Mouse (Mus musculus) c-Kit-negative CD71-positive TER-119-positive erythroid progenitor cells, embryonic 14.5 days (primary cell): ENCODE data around the gene Pitpnc1.

Experiments used
- DNase-seq: peaks from one replicate; pipeline ENCODE4 v3.0.0-alpha.2; 2013; ENCODE audit warnings: low read depth, low spot score

Pitpnc1 gene

DNA sequence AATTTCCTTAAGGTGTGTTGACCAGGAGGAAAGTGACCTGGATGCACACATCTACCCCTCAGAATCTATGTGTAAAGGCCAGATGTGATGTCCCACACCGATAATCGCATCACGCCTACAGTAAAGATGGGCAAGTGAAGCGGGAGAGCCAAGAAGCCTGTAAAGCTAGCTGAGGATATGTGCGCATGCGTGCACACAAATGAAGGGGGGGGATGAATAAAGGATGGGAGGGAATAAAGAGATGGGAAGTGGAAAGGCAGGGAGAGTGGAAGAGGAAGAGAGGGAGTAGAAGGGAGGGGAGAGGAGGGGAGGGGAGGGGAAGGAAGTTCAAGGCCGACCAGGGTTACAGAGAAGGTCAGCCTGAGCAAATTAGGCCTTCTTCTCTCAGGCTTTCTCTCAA, 61.6 kb downstream of the Pitpnc1 start:
- no peak for DNase-seq

DNA sequence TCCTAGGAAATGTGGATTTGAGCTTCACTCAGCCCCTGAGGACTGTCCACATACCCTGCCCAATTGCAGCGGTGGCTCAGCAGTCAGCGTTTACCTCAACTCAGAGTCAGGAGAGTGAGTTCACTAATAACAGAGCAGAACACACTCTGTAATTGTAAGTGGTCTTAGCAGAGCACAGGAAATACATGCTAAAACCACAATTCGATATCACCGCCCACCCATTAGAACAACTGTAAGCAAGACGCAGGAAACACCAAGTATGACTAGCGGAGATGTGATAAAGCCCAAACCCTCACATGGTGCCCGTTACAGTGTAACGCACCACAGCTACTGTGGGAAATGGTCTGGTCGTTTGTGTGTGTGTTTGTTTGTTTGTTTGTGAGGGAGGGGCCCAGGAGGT, 62.8 kb downstream of the Pitpnc1 start:
- no peak for DNase-seq

DNA sequence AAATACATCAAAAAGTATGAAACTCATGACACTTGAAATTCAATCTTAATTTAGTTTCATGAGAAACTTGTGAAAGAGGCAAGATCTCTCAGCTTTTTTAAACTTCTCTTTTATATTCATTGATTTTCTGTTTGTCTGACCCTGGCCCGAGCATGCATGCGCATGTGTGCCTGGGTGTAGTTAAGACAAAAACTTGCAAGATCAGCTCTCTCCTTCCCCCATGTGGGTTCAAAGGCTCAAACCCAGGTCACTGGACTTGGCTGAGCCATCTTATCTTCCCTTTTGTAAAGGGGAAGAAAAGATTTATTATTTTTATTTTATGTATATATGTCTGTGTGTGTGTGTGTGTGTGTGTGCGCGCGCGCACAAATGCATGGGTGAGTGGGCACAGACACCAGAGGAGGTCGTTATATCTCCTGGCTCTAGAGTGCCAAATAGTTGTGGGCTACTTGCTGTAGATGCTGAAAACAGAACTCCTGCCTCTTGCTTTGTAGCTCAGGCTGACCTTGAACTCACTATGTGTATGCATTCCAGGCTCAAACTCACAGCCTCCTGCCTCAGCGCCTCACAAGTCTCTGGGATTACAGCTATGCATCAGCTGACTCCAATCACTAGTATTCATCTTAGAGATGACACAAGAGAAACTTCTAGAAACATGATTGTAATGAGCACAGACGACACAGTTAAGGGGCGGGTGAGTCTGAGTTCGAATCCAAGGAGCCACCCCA, 64.7 kb downstream of the Pitpnc1 start:
- no peak for DNase-seq

DNA sequence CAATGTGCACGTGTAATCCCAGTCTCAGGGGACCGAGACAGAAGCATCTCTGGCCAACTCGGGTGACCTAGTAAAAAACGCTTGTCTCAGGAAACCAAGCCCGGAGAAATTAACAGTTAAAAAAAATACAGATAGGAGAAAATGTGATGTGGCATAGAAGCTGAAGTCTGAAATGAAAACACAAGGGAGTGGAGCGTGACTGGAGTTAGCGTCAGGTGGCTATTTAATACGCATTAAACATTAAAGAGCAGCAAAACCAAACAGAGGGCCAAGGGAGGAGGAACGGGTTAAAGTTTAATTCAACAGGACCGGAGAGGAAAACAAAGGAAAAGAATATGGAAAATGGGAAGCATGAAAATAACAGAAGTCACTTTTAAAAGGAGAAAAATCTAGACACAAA, 67.2 kb downstream of the Pitpnc1 start:
- DNase-seq: no peak

DNA sequence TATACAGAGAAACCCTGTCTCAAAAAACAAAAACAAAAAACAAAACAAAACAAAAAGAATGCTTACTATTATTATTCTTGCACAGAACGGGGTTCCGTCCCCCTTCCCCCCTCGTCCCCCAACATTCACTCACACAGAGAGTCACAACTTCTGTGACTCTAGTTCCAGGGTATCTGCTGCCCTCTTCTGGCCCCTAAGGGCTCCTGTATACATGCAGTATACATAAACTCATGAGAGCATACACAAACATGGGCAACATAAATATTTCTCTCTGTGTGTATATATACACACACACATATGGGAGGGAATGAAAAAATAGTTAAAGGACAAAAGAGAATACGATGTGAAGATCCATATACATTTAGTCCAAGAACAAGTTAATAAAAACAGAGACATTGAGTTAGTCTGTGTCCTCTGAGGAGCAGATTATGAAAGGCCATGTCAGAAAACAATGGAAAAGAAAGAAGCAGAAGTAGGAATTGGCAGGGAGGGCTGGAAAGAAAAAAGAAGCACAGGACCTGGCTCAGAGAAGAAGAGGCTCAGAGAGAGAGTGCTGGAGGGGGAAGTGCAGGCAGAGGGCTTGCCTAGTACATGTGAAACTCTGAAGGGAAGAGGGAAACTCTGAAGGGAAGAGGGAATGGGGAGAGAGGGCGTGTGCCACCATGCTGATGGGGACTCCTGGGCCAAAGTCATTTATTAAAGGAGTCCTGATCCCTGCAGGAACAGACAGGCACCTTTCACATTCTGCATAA, 68.5 kb downstream of the Pitpnc1 start:
- no peak for DNase-seq

DNA sequence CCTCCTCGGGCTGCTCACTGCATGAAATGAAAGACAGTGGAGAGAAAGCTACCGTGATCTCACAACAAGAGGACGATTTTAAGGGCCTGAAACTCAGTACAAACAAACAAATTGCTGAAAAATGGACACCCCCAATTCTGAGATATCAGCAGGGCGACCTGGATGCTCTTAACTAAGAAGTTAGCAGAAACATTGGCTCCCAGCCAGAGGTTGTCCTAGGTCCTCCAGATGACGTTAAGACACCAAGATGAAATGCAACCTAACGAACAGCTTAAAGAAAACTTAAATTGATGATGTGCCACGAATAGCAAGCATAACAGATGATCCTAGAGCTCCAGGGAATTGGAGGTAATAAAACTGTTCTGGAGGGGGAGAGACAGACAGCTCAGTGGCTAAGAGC, 69.7 kb downstream of the Pitpnc1 start:
- DNase-seq: no peak

DNA sequence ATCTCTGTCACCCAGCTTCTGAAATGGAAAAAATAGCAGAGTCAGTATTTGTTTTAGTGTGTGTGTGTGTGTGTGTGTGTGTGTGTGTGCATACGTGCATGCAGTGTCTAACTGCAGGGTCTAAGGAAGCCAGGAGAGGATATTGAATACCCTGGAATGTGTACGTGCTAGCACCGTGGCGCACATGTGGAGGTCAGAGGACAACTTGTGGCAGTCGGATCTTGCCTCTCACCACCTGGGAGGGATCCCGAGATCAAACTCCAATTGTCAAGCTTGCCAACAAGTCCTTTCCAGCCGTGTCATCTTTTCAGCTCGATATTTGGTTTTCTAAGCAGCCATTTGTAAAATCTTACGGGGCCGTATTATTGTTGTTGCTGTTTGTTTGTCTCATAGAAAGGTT, 70.5 kb downstream of the Pitpnc1 start:
- no peak for DNase-seq

DNA sequence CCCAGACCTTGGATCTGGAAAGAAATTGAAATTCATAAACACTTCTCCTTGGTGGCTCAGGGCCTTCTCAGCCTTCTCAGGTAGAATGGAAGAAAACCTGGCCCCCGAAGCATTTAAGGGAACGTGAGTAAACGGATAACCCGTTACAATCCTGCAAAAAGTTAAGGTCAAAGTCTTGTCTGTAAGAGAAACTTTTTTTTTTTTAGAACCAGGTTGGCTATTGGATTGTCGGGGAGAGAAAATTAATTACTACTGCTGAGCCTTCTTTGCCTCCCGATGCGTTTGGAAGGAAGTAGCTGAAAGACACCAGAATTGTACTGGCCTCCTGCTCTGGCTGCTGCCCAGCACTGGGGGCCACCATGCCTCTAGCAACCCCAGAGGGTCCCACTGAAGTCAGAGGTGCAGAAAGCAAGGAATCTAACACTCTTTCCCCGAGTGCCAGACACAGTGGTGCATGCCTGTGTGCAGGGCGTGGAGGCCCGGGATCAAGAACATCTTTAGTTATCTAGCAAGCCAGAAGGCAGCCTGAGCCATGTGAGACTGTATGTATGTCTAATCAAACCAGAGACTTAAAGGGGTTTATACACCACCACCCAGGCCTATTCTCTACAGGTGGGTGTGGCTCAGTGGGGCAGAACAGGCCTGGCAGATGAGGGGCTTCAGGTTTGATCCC, 73.0 kb downstream of the Pitpnc1 start:
- peak; percentile 60 for DNase-seq

DNA sequence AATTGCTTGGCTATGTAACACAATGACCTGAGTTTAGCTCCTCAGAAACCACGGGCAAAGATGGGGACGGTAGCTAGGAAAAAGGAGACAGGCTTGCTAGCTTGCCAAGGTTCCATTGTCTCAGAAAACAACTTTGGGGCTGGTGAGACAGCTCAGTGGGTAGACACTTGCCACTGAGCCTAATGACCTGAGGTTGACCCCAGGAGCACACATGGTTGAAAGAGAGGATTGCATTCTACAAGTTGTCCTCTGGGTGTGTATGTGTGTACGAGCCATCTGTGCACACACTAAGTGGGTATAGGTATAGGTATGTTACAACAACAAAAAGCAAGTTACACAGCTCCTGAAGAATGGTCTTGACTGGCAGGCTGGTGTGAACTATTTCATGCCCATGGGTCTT, 76.3 kb downstream of the Pitpnc1 start:
- DNase-seq: no peak

DNA sequence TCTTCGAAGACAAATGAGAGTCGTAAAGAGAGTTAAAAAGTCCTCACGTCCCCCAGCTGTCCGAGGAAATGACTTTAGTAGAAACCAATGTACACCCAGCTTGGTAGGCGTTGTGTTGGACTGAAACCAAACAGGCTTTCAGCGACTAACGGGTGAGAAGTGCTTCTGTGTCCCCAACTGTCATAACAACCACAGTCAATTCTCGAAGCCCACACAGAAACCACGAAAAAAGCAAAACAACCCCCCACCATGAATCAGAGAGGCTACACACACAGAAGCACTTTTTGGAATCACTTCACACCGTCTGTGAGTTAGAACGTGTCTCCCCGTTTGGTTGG, 76.7 kb downstream of the Pitpnc1 start:
- DNase-seq: no peak

DNA sequence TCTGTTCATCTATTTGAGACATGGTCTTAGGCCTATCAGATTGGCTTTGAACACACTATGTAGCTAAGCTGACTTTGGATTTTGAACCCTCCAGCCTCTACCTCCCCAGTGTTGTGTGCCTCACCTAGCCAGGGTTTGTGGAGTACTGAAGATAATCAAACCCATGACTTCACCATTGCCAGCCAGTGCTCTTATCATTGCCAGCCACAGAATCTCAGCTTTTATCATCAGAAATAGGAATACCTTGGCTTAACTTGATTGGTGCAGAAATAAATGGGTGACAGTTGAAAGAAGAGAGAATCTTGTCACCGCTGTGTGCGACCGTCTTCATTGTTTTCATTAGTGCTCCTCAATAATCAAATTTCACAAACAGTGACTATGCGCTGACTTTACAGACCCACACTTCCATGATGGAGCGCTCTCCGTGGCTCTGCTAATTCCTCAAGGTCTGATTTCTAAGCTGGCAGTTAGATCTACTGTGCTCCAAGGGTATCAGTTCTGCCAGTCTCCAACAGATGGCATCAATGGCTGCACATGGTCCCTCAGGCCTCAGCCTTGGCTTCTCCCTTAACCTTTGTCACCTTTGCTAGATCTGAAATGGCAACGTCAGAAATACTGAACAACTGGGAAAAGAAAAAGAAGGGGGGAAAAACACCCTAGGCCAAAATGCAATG, 77.2 kb downstream of the Pitpnc1 start:
- no peak for DNase-seq

DNA sequence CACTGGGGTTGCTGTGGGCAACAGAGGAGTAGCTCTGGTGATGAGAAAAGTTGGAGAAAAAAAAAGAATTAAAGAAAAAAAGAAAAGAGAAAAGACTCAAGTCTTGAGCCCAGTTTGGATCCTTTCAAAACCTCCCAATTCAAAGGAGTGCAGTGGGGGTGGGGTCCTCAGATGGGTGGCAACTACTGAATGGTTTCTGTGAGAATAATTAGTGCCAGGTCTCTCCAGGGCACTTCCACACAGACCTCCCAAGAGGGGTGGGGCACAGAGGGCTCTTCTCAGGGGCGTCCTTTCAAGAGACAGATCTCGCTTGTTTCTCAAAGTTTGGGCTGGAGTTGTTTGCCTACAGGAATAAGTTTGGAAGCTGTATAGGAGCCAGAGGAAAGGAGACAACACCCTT, 80.0 kb downstream of the Pitpnc1 start:
- no peak for DNase-seq

DNA sequence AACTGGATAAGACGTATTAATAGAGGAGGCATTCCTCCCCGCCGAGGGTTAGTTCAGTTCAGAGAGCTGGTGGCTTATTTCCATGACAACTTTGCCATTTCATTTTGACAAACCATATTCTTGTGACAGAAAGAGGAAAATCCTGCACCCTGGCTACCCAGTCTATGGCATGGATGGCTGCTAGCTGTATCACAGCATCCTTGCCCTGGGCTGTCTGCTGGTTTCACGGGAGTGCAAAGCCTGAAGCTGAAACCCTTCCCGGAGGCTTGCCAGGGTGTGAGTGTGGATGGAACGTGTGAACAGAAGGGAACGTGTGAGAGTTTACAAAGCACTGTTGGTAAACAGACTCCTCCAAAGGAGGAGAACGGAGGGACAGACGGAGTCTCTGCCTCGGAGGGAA, 80.5 kb downstream of the Pitpnc1 start:
- no peak for DNase-seq

DNA sequence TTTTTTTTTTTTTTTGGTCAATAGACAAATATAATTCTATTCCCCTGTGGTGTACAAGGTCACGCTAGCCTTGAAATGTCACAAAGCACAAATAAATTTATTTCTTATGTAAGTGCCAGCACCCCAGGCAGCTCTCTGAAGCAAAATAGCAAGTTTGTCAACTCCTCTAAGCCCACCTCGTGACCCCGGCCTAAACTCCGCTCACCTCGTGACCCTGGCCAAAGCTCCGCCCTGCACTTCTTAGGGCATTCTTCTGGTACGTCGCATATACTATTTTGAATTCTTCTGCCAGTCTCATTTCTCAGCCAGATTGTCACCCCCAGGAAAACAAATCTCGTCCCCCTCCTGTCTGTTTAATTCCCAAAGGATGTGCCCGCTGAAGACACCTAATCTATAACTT, 84.0 kb downstream of the Pitpnc1 start:
- no peak for DNase-seq

DNA sequence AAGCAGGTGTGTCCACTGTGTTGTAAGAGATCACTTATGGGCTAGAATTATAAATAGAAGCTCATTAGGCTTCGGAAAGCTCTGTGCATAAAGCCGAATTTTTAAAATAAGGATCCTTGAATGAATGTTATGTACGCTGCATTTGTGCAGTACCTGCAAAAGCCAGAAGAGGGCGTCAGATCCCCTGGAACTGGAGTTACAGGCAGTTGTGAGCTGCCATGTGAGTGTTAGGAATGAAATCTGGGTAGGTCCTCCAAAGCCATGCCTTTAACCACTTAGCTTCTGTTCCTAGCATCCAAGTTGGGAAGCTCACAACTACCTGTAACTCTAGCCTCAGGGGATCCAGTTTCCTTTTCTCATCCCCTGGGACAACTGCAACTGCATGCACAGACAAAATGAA, 85.2 kb downstream of the Pitpnc1 start:
- DNase-seq: peak; percentile 43

DNA sequence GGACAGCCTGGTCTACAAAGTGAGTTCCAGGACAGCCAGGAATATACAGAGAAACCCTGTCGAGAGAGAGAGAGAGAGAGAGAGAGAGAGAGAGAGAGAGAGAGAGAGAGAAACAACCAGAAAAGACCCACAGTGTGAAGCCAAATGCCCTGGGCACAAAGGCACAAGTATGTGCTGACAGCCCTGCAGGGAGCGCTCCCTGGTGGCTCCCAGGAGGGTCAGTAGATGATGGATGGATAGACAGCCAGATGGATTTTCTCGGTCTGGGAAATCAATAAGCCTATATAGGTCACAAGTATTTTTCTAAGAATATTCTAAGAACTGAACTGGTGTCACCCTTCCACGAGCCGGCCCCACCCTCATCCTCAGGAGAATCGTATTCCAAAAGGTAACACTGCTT, 86.5 kb downstream of the Pitpnc1 start:
- DNase-seq: no peak

DNA sequence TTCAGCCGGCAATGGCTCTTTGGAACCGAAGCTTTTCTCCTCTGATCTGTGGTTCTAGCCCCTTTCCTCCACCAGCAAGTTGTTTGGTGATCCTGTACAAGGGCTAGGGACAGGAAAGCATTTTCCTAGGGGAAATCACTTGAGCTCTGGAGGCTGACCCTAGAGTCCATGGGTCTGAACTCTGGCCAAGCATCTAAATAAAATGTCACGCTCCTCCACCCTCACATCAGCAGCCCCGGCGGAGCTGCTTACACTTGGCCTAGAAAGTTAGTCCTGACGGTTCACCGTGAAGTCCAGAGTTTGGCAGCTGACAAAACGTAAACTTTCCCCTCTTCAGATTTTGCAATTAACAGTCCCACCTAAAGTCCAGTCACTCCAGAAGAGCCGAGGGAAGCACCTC, 90.5 kb downstream of the Pitpnc1 start:
- no peak for DNase-seq

DNA sequence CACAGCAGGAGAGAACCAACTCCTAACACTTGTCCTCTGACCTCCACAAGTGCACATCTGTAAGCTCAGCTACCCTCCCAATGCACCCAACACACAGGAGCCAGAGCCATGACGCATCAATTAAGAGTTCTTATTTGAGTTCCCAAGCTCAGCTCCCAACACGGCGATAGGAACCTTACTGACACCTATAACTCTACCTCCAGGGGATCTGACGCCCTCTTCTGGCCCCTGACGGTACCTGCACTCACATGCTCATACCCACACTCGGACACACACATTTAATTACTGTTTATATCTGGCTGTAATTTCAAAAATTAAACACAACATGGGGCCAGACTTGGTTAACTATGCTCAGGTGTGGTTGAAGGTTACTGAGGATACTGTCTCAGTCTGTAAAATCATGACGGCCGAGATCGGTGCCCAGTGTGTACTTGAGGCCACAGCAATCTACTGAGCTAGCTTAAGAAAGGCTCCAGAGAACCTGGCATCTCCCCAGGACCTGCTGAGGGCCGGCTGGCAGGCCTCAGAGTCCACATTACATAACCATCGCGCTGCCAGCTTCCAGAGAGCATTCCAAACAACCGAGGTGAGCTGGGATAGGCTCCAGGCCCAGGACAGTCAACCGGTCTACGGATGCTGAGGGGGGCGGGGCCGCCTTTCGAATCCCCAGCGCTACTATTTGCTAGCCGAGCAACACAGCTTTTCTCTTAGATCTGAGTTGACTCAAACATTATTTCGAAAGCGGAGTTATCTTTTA, 91.2 kb downstream of the Pitpnc1 start:
- no peak for DNase-seq

DNA sequence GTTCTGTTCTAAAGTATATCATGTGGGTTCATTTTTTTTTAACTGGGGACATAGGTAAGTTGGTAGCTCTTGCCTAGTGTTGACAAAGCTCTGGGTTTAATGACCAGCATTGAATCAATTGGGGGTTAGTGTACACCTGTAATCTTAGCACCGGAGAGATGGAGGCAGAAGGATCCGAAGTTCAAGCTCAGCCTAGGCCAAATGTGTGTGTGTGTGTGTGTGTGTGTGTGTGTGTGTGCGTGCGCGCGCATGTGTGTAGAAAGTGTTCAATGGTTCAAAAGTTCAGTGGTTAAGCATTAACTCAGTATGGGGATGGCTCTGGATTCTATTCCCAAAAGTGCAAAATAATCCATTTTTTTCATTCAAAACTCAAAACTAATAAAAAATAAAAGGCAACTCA, 93.2 kb downstream of the Pitpnc1 start:
- DNase-seq: no peak

DNA sequence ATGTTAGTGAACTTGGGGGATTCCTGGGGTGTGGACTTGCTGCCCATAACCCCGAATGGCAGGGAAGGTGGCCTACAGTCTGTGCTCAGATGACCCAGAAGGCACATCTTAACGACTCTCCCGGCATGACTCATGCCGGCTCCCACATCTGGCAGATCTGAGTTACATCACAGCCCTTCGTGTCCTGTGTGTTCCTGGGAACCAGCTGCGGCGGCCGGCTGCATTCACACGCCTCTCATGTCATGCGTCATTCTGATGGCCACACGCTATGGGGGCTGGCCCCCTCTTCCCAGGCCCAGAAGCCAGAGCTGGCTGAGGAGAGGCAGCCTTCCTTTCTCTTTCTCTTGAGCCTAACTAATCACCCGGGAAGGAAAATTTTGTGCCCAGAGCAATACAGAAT, 94.2 kb downstream of the Pitpnc1 start:
- no peak for DNase-seq

DNA sequence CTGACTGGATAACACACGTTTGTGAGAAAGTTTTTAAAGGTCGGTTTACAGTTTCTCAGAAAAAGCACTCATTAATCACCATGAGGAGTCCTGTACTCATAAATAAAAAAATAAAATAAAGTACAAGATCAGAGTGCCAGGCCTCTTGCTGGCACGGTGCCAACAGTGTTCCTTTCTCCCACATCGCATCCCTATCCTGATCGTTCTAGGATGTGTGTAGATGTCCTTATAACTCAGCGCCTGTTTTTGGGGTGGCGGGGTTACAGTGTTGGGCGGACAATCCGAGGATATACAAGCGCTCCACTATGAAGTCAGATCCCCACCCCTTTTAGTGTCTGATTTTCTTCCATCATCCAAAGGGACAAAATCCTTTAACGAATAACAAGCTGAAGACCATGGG, 94.7 kb downstream of the Pitpnc1 start:
- DNase-seq: no peak

DNA sequence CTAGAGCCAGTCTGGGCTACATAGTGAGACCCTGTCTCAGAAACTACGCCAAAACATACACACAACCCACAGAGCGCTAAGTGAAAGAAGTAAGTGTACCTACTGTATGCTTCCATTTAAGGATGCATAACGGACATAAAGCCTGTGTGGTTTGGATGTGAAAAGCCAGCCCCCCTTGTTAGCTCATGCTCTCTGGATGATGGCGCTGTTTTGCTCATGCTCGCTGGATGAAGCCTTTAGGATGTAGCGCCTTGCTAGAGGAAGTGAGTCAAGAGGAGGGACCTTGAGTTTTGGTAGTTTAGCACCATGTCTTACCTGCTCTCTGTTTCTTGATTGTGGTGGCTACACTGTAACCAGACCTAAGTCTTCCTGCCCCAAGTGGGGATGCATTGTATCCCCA, 96.9 kb downstream of the Pitpnc1 start:
- DNase-seq: no peak
